Mouse (Mus musculus) embryonic fibroblast, embryonic 13.5 days (primary cell): ENCODE measurements at regions not wholly inside any gene's neighbourhood (a gene's known extent, or its start where the extent isn't known, plus 50 kb on each side); places are given as distances from the start of the nearest gene placed in this dataset.

Experiments
- CTCF ChIP-seq: IDR thresholded peaks from 2 replicates; pipeline ENCODE4 v1.5.1; 2011; ENCODE audit warnings: mild to moderate bottlenecking, control low read depth, low read length, moderate library complexity, borderline replicate concordance; ENCODE audit not compliant: insufficient read depth
- POLR2A ChIP-seq: IDR thresholded peaks from 2 replicates; pipeline ENCODE4 v1.6.1; 2011; ENCODE audit warnings: low read depth, mild to moderate bottlenecking, control low read depth, low read length, moderate library complexity

GRCm38 (mm10) chr1:185902395-185902794 is 214.7 kb downstream of the Lyplal1 start:
- TF ChIP-seq CTCF (no peak), POLR2A (no peak)
